Mouse (Mus musculus): ENCODE results near the gene Gm20388. TPM values are rescaled to one million over a fixed set of nuclear protein-coding genes. Genes with fewer than 3 reads are reported as not detected.

The Gm20388 gene
- polyA plus RNA-seq, 1 experiment from 2014 or later, result not detected

DNA sequence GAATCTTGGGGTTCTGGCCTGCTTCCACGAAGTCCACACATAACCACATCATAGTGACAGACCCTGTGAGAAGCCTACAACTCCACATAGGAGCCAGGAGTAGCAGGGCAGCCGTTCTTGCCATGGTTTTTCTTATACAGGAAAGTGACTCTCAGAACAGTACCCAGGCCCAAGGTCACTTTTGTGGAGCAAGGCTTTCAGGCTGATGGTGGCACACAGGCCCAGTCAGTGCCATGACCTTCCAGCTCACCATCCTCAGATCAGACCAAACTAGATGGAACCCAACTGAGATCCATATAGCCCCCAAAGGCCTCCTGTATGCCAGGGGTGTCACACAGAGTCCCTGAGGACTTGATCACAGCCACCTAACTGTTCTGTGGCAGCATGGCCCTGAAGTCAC is 541.5 kb downstream of the Gm20388 start:
- Histone ChIP-seq H3K36me3 (no peaks in the 10 kb centered on the region), H3K27ac (no peak overlapping the region), H3K27me3 (no peaks in the 10 kb centered on the region), H3K4me3 (no peak overlapping the region), H3K4me2 (no peak overlapping the region), H3K4me1 (replicated peaks) (peaks cover 32% of the 10 kb centered on the region), H3K9me3 (replicated peaks) (no peaks in the 10 kb centered on the region), H3K9ac (no peak overlapping the region)
- no peak for ATAC-seq (replicated peaks; ENCODE audit: insufficient number of reproducible peaks, insufficient read depth, low FRiP score, low read depth)
- WGBS, result 88% methylated on average over 2 of the region's 2 CpGs

- Histone ChIP-seq H3K27me3 (no peaks in the 10 kb centered on the region), H3K9ac (no peak overlapping the region), H3K4me2 (no peak overlapping the region), H3K36me3 (no peaks in the 10 kb centered on the region), H3K4me1 (replicated peaks) (peaks cover 32% of the 10 kb centered on the region), H3K4me3 (no peak overlapping the region), H3K27ac (no peak overlapping the region), H3K9me3 (replicated peaks) (no peaks in the 10 kb centered on the region)
- WGBS, result 55% methylated on average over 6 of the region's 6 CpGs
- ATAC-seq (replicated peaks; ENCODE audit: insufficient number of reproducible peaks, insufficient read depth, low FRiP score, low read depth), result no peak
Measured at GRCm38 (mm10) chr8:120454404-120454803, 543.8 kb downstream of the Gm20388 start.

DNA sequence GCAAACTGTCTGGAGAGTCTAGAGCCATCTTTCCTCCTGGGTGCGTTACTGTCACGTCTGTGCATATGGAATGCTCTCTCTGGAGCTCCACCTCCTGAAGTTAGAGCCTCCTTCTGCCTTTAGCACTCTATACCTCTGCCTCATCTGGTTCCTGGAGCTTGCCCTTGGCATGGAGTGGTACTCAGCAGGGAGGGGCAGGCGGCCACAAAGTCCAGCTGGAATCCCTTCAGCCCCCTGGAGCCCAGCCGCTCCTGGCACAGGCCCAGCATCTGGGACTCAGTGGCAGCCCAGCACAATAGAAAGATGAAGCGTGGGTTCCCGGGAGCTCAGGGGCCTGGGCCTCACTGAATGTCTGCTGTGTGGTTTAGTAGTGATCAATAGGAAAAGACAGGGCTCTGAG is 549.7 kb downstream of the Gm20388 start:
- WGBS, result 47% methylated on average over 6 of the region's 6 CpGs
- ATAC-seq (replicated peaks; ENCODE audit: insufficient number of reproducible peaks, insufficient read depth, low FRiP score, low read depth), result no peak
- Histone ChIP-seq H3K27me3 (no peaks in the 10 kb centered on the region), H3K36me3 (no peaks in the 10 kb centered on the region), H3K4me3 (no peak overlapping the region), H3K4me2 (no peak overlapping the region), H3K9me3 (replicated peaks) (no peaks in the 10 kb centered on the region), H3K27ac (0 out of 2 replicates have a peak overlapping the region, but pooled peaks have one; percentile 24), H3K9ac (no peak overlapping the region), H3K4me1 (replicated peaks) (peaks cover 62% of the 10 kb centered on the region)

GRCm38 (mm10) chr8:120462119-120462551 is 551.5 kb downstream of the Gm20388 start:
- no peaks in the 10 kb centered on the region for H3K27me3 ChIP-seq
- no peaks in the 10 kb centered on the region for H3K9me3 ChIP-seq (replicated peaks)
- H3K27ac ChIP-seq, result peak overlapping the region; percentile 77
- H3K4me1 ChIP-seq (replicated peaks), result peaks cover 73% of the 10 kb centered on the region
- peak overlapping the region; percentile 35; the same call in 1 of the 2 replicates for H3K9ac ChIP-seq
- H3K36me3 ChIP-seq, result no peaks in the 10 kb centered on the region
- WGBS, result 19% methylated on average over 15 of the region's 15 CpGs
- H3K4me3 ChIP-seq, result 0 out of 2 replicates have a peak overlapping the region, but pooled peaks have one; percentile 8
- H3K4me2 ChIP-seq, result peak overlapping the region; percentile 49
- ATAC-seq (replicated peaks; ENCODE audit: insufficient number of reproducible peaks, insufficient read depth, low FRiP score, low read depth), result peak; percentile 18

DNA sequence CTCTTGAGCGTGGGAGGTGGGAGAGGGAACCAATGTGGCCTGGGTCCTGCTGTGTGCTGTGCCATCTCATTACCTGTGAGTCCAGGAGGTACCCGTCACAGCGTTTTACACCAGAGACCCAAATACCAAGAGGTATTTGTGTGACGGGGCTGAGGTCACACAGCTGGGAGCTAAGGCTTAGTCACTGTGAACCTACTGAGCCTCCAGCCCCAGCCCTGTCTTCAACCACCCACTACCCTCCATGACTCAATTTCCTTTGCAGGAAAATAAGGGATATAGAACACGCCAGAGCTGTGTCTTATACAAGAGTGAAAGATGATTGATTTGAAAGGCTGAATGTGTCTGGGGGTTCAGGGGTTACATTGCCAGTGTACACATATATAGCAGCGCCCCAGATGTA is 552.0 kb downstream of the Gm20388 start:
- Histone ChIP-seq H3K4me2 (no peak overlapping the region), H3K36me3 (no peaks in the 10 kb centered on the region), H3K4me3 (no peak overlapping the region), H3K9ac (no peak overlapping the region), H3K27ac (peak overlapping the region; percentile 77), H3K4me1 (replicated peaks) (peaks cover 73% of the 10 kb centered on the region), H3K27me3 (no peaks in the 10 kb centered on the region), H3K9me3 (replicated peaks) (no peaks in the 10 kb centered on the region)
- ATAC-seq (replicated peaks; ENCODE audit: insufficient number of reproducible peaks, insufficient read depth, low FRiP score, low read depth), result no peak
- WGBS, result 65% methylated on average over 6 of the region's 6 CpGs

- ATAC-seq (replicated peaks; ENCODE audit: insufficient number of reproducible peaks, insufficient read depth, low FRiP score, low read depth), result no peak
- Histone ChIP-seq H3K36me3 (no peaks in the 10 kb centered on the region), H3K27ac (no peak overlapping the region), H3K4me3 (no peak overlapping the region), H3K4me1 (replicated peaks) (peaks cover 71% of the 10 kb centered on the region), H3K27me3 (0 out of 2 replicates have a peak, but pooled peaks cover 2% of the 10 kb centered on the region), H3K9me3 (replicated peaks) (no peaks in the 10 kb centered on the region), H3K9ac (no peak overlapping the region), H3K4me2 (no peak overlapping the region)
- WGBS, result 81% methylated on average over 7 of the region's 9 CpGs
Measured at GRCm38 (mm10) chr8:120463918-120464584, 553.4 kb downstream of the Gm20388 start.

- no peak for ATAC-seq (replicated peaks; ENCODE audit: insufficient number of reproducible peaks, insufficient read depth, low FRiP score, low read depth)
- WGBS, result 46% methylated on average over 4 of the region's 4 CpGs
Measured at GRCm38 (mm10) chr8:120464585-120464937, 553.9 kb downstream of the Gm20388 start.

GRCm38 (mm10) chr8:120465710-120466109 is 555.1 kb downstream of the Gm20388 start:
- no peak overlapping the region for H3K9ac ChIP-seq
- no peaks in the 10 kb centered on the region for H3K36me3 ChIP-seq
- no peaks in the 10 kb centered on the region for H3K9me3 ChIP-seq (replicated peaks)
- ATAC-seq (replicated peaks; ENCODE audit: insufficient number of reproducible peaks, insufficient read depth, low FRiP score, low read depth), result peak; percentile 63
- 0 out of 2 replicates have a peak, but pooled peaks cover 2% of the 10 kb centered on the region for H3K27me3 ChIP-seq
- 9% methylated on average over 8 of the region's 8 CpGs for WGBS
- H3K4me2 ChIP-seq, result peak overlapping the region; percentile 21
- H3K4me3 ChIP-seq, result no peak overlapping the region
- peak overlapping the region; percentile 66 for H3K27ac ChIP-seq
- H3K4me1 ChIP-seq (replicated peaks), result peaks cover 55% of the 10 kb centered on the region

More at GRCm38 (mm10) chr8:120464585-120464937, 553.9 kb downstream of the Gm20388 start:
- Histone ChIP-seq H3K9me3 (replicated peaks) (no peaks in the 10 kb centered on the region), H3K9ac (no peak overlapping the region), H3K36me3 (no peaks in the 10 kb centered on the region), H3K4me2 (no peak overlapping the region), H3K4me1 (replicated peaks) (peaks cover 66% of the 10 kb centered on the region), H3K27ac (peak overlapping the region; percentile 66), H3K4me3 (no peak overlapping the region), H3K27me3 (0 out of 2 replicates have a peak, but pooled peaks cover 2% of the 10 kb centered on the region)

- Histone ChIP-seq H3K9ac (no peak overlapping the region), H3K27ac (peak overlapping the region; percentile 66), H3K36me3 (no peaks in the 10 kb centered on the region), H3K27me3 (0 out of 2 replicates have a peak, but pooled peaks cover 2% of the 10 kb centered on the region), H3K4me2 (no peak overlapping the region), H3K4me1 (replicated peaks) (peaks cover 54% of the 10 kb centered on the region), H3K9me3 (replicated peaks) (no peaks in the 10 kb centered on the region), H3K4me3 (no peak overlapping the region)
- 62% methylated on average over 10 of the region's 10 CpGs for WGBS
- ATAC-seq (replicated peaks; ENCODE audit: insufficient number of reproducible peaks, insufficient read depth, low FRiP score, low read depth), result no peak
Measured at GRCm38 (mm10) chr8:120466266-120466665, 555.6 kb downstream of the Gm20388 start.

DNA sequence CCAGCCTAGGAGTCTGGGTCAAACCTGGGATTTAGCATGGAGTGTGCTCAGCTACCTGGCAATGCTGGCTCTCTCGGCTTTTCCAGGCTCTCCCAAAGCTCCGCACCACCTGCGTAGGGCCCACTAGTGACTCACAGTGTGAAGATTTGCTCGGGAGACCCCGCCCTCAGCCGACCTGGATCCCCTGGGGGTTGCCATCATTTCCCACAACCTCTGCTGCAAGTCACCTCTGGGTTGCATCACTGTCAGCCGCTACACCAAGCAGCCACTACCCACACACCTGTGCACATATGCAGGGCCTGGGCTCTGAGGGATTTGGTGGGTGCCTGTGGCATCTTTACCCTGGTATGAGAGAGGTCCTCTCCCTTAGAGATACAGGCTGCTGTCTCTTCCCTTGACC is 557.0 kb downstream of the Gm20388 start:
- Histone ChIP-seq H3K4me1 (replicated peaks) (peaks cover 54% of the 10 kb centered on the region), H3K4me2 (no peak overlapping the region), H3K27me3 (0 out of 2 replicates have a peak, but pooled peaks cover 2% of the 10 kb centered on the region), H3K36me3 (no peaks in the 10 kb centered on the region), H3K4me3 (no peak overlapping the region), H3K27ac (no peak overlapping the region), H3K9ac (no peak overlapping the region), H3K9me3 (replicated peaks) (no peaks in the 10 kb centered on the region)
- 86% methylated on average over 7 of the region's 7 CpGs for WGBS
- no peak for ATAC-seq (replicated peaks; ENCODE audit: insufficient number of reproducible peaks, insufficient read depth, low FRiP score, low read depth)

- peaks cover 60% of the 10 kb centered on the region for H3K4me1 ChIP-seq (replicated peaks)
- H3K9me3 ChIP-seq (replicated peaks), result no peaks in the 10 kb centered on the region
- H3K4me2 ChIP-seq, result no peak overlapping the region
- no peaks in the 10 kb centered on the region for H3K36me3 ChIP-seq
- H3K27ac ChIP-seq, result no peak overlapping the region
- no peak for ATAC-seq (replicated peaks; ENCODE audit: insufficient number of reproducible peaks, insufficient read depth, low FRiP score, low read depth)
- no peak overlapping the region for H3K9ac ChIP-seq
- WGBS, result 84% methylated on average over 12 of the region's 12 CpGs
- H3K4me3 ChIP-seq, result no peak overlapping the region
- 0 out of 2 replicates have a peak, but pooled peaks cover 2% of the 10 kb centered on the region for H3K27me3 ChIP-seq
Measured at GRCm38 (mm10) chr8:120470170-120470569, 559.5 kb downstream of the Gm20388 start.

GRCm38 (mm10) chr8:120471166-120471565 is 560.5 kb downstream of the Gm20388 start:
- 23% methylated on average over 7 of the region's 7 CpGs for WGBS
- H3K4me3 ChIP-seq, result no peak overlapping the region
- H3K27ac ChIP-seq, result no peak overlapping the region
- ATAC-seq (replicated peaks; ENCODE audit: insufficient number of reproducible peaks, insufficient read depth, low FRiP score, low read depth), result no peak
- H3K9me3 ChIP-seq (replicated peaks), result no peaks in the 10 kb centered on the region
- no peak overlapping the region for H3K9ac ChIP-seq
- H3K27me3 ChIP-seq, result 0 out of 2 replicates have a peak, but pooled peaks cover 2% of the 10 kb centered on the region
- H3K4me1 ChIP-seq (replicated peaks), result peaks cover 60% of the 10 kb centered on the region
- H3K36me3 ChIP-seq, result no peaks in the 10 kb centered on the region
- no peak overlapping the region for H3K4me2 ChIP-seq
